Mouse (Mus musculus): ENCODE results near the gene Ghrl. TPM values are rescaled to one million over a fixed set of nuclear protein-coding genes. Genes with fewer than 3 reads are reported as not detected.
"Not testable (repeated sequence)": the region's sequence is repeated elsewhere in the genome, so short reads cannot be mapped to it uniquely, and the experiment has no call there.

The Ghrl gene
- polyA plus RNA-seq, 1 experiment from 2014 or later, result 0.30 TPM

GRCm38 (mm10) chr6:113737318-113738046 lies 17.8 kb upstream of the Ghrl start:
- H3K4me3 ChIP-seq, result no peak overlapping the region
- H3K9ac ChIP-seq, result no peak overlapping the region
- H3K27ac ChIP-seq, result no peak overlapping the region
- no peaks in the 10 kb centered on the region for H3K27me3 ChIP-seq
- 87% methylated on average over 9 of the region's 9 CpGs for WGBS
- no peak for ATAC-seq (replicated peaks; ENCODE audit: insufficient number of reproducible peaks, insufficient read depth, low FRiP score, low read depth)
- peaks cover 14% of the 10 kb centered on the region for H3K4me1 ChIP-seq (replicated peaks)
- H3K9me3 ChIP-seq (replicated peaks), result no peaks in the 10 kb centered on the region
- H3K36me3 ChIP-seq, result peaks cover 41% of the 10 kb centered on the region
- no peak overlapping the region for H3K4me2 ChIP-seq

- peaks cover 100% of the 10 kb centered on the region for H3K36me3 ChIP-seq
- no peak overlapping the region for H3K9ac ChIP-seq
- H3K27ac ChIP-seq, result no peak overlapping the region
- H3K9me3 ChIP-seq (replicated peaks), result no peaks in the 10 kb centered on the region
- WGBS, result 91% methylated on average over 3 of the region's 3 CpGs
- no peak overlapping the region for H3K4me2 ChIP-seq
- no peaks in the 10 kb centered on the region for H3K27me3 ChIP-seq
- no peaks in the 10 kb centered on the region for H3K4me1 ChIP-seq (replicated peaks)
- ATAC-seq (replicated peaks; ENCODE audit: insufficient number of reproducible peaks, insufficient read depth, low FRiP score, low read depth), result no peak
- H3K4me3 ChIP-seq, result no peak overlapping the region
Measured at GRCm38 (mm10) chr6:113731296-113731695, 11.6 kb upstream of the Ghrl start.

- Histone ChIP-seq H3K4me2 (no peak overlapping the region), H3K9ac (no peak overlapping the region), H3K9me3 (replicated peaks) (no peaks in the 10 kb centered on the region), H3K36me3 (peaks cover 91% of the 10 kb centered on the region), H3K27ac (no peak overlapping the region), H3K4me1 (replicated peaks) (no peaks in the 10 kb centered on the region), H3K27me3 (no peaks in the 10 kb centered on the region), H3K4me3 (no peak overlapping the region)
- 83% methylated on average over 7 of the region's 7 CpGs for WGBS
- ATAC-seq (replicated peaks; ENCODE audit: insufficient number of reproducible peaks, insufficient read depth, low FRiP score, low read depth), result no peak
Measured at GRCm38 (mm10) chr6:113728181-113728580, 8.5 kb upstream of the Ghrl start.

GRCm38 (mm10) chr6:113721061-113721460 lies 1.4 kb upstream of the Ghrl start:
- Histone ChIP-seq H3K27ac (no peak overlapping the region), H3K4me2 (no peak overlapping the region), H3K9me3 (replicated peaks) (no peaks in the 10 kb centered on the region), H3K9ac (no peak overlapping the region), H3K27me3 (no peaks in the 10 kb centered on the region), H3K4me1 (replicated peaks) (no peaks in the 10 kb centered on the region), H3K36me3 (peaks cover 37% of the 10 kb centered on the region), H3K4me3 (no peak overlapping the region)
- ATAC-seq (replicated peaks; ENCODE audit: insufficient number of reproducible peaks, insufficient read depth, low FRiP score, low read depth), result no peak
- WGBS, result 80% methylated on average over 4 of the region's 4 CpGs

GRCm38 (mm10) chr6:113717541-113717940 lies 2.1 kb downstream of the Ghrl start:
- no peaks in the 10 kb centered on the region for H3K9me3 ChIP-seq (replicated peaks)
- H3K9ac ChIP-seq, result no peak overlapping the region
- WGBS, result 91% methylated on average over 3 of the region's 3 CpGs
- no peak for ATAC-seq (replicated peaks; ENCODE audit: insufficient number of reproducible peaks, insufficient read depth, low FRiP score, low read depth)
- H3K27me3 ChIP-seq, result no peaks in the 10 kb centered on the region
- H3K4me3 ChIP-seq, result no peak overlapping the region
- no peak overlapping the region for H3K4me2 ChIP-seq
- no peaks in the 10 kb centered on the region for H3K4me1 ChIP-seq (replicated peaks)
- peaks cover 46% of the 10 kb centered on the region for H3K36me3 ChIP-seq
- H3K27ac ChIP-seq, result no peak overlapping the region

- Histone ChIP-seq H3K4me3 (no peak overlapping the region), H3K9ac (no peak overlapping the region), H3K27ac (no peak overlapping the region), H3K9me3 (replicated peaks) (no peaks in the 10 kb centered on the region), H3K4me1 (replicated peaks) (no peaks in the 10 kb centered on the region), H3K4me2 (no peak overlapping the region), H3K27me3 (no peaks in the 10 kb centered on the region), H3K36me3 (peaks cover 67% of the 10 kb centered on the region)
- 70% methylated on average over 1 of the region's 1 CpGs for WGBS
- ATAC-seq (replicated peaks; ENCODE audit: insufficient number of reproducible peaks, insufficient read depth, low FRiP score, low read depth), result no peak
Measured at GRCm38 (mm10) chr6:113714797-113715196, 4.9 kb downstream of the Ghrl start.

- WGBS, result 92% methylated on average over 2 of the region's 2 CpGs
Measured at GRCm38 (mm10) chr6:113714276-113714675, 5.4 kb downstream of the Ghrl start.

GRCm38 (mm10) chr6:113713389-113713788 lies 6.3 kb downstream of the Ghrl start:
- not testable (repeated sequence) for H3K27me3 ChIP-seq; ATAC-seq (replicated peaks; ENCODE audit: insufficient number of reproducible peaks, insufficient read depth, low FRiP score, low read depth); H3K9ac ChIP-seq; H3K4me3 ChIP-seq; H3K27ac ChIP-seq; H3K4me2 ChIP-seq; H3K9me3 ChIP-seq (replicated peaks); H3K4me1 ChIP-seq (replicated peaks)
- 89% methylated on average over 5 of the region's 5 CpGs for WGBS
- peaks cover 81% of the 10 kb centered on the region for H3K36me3 ChIP-seq

More at GRCm38 (mm10) chr6:113714276-113714675, 5.4 kb downstream of the Ghrl start:
- Histone ChIP-seq H3K27me3 (no peaks in the 10 kb centered on the region), H3K4me3 (no peak overlapping the region), H3K36me3 (peaks cover 73% of the 10 kb centered on the region), H3K27ac (no peak overlapping the region), H3K4me2 (no peak overlapping the region), H3K9ac (no peak overlapping the region), H3K4me1 (replicated peaks) (no peaks in the 10 kb centered on the region), H3K9me3 (replicated peaks) (no peaks in the 10 kb centered on the region)
- no peak for ATAC-seq (replicated peaks; ENCODE audit: insufficient number of reproducible peaks, insufficient read depth, low FRiP score, low read depth)

- no peak overlapping the region for H3K27ac ChIP-seq
- H3K27me3 ChIP-seq, result no peaks in the 10 kb centered on the region
- H3K9me3 ChIP-seq (replicated peaks), result no peaks in the 10 kb centered on the region
- no peak overlapping the region for H3K4me2 ChIP-seq
- WGBS, result 86% methylated on average over 3 of the region's 3 CpGs
- no peak for ATAC-seq (replicated peaks; ENCODE audit: insufficient number of reproducible peaks, insufficient read depth, low FRiP score, low read depth)
- H3K9ac ChIP-seq, result no peak overlapping the region
- no peaks in the 10 kb centered on the region for H3K4me1 ChIP-seq (replicated peaks)
- peaks cover 88% of the 10 kb centered on the region for H3K36me3 ChIP-seq
- H3K4me3 ChIP-seq, result no peak overlapping the region
Measured at GRCm38 (mm10) chr6:113712718-113713117, 7.0 kb downstream of the Ghrl start.

- H3K4me2 ChIP-seq, result peak overlapping the region; percentile 93
- peaks cover 37% of the 10 kb centered on the region for H3K4me1 ChIP-seq (replicated peaks)
- peak overlapping the region; percentile 97 for H3K27ac ChIP-seq
- ATAC-seq (replicated peaks; ENCODE audit: insufficient number of reproducible peaks, insufficient read depth, low FRiP score, low read depth), result peak; percentile 3; the same call in 1 of the 2 replicates
- peak overlapping the region; percentile 77 for H3K9ac ChIP-seq
- WGBS, result under 1% methylated on average over 113 of the region's 113 CpGs
- H3K4me3 ChIP-seq, result peak overlapping the region; percentile 75
- peaks cover 20% of the 10 kb centered on the region for H3K36me3 ChIP-seq
- no peaks in the 10 kb centered on the region for H3K9me3 ChIP-seq (replicated peaks)
- no peaks in the 10 kb centered on the region for H3K27me3 ChIP-seq
Measured at GRCm38 (mm10) chr6:113697222-113698205, 22.2 kb downstream of the Ghrl start.

GRCm38 (mm10) chr6:113696582-113697221 lies 23.0 kb downstream of the Ghrl start, which contains the start of gene Tatdn2:
Gene Tatdn2 (plus strand): TSS chr6:113697050.
- H3K4me1 ChIP-seq (replicated peaks), result peaks cover 37% of the 10 kb centered on the region
- peak within 1 kb of the TSS; percentile 75 for H3K4me3 ChIP-seq
- peak within 1 kb of the TSS; percentile 97 for H3K27ac ChIP-seq
- H3K9me3 ChIP-seq (replicated peaks), result no peaks in the 10 kb centered on the region
- ATAC-seq (replicated peaks; ENCODE audit: insufficient number of reproducible peaks, insufficient read depth, low FRiP score, low read depth), result peak; percentile 99
- under 1% methylated on average over 58 of the region's 58 CpGs for WGBS
- H3K27me3 ChIP-seq, result no peaks in the 10 kb centered on the region
- H3K9ac ChIP-seq, result peak within 1 kb of the TSS; percentile 77
- peaks cover 14% of the 10 kb centered on the region for H3K36me3 ChIP-seq
- peak within 1 kb of the TSS; percentile 93 for H3K4me2 ChIP-seq
